Mouse (Mus musculus): Measurements from ENCODE around the gene Ssbp3.

GRCm38 (mm10) chr4:106994252-106994651, 83.8 kb downstream of the Ssbp3 start:
- no peak for TF ChIP-seq CTCF (IDR thresholded peaks at IDR 0.05 in 2 of 3, conservative IDR thresholded peaks at IDR 0.05 in 1 of 3; ENCODE audit: control insufficient read depth in 1 of 3, insufficient read depth in 1 of 3, low read depth in 2 of 3, low read length in 3 of 3, poor library complexity in 1 of 3, severe bottlenecking in 1 of 3)
- TF ChIP-seq NRF1 (IDR thresholded peaks at IDR 0.05; ENCODE audit: insufficient read depth, low read depth, low read length, poor library complexity, severe bottlenecking), result no peak

Data from MEL (cell line).